Mouse (Mus musculus) monocyte, adult 59 days (primary cell): ENCODE data around the gene Sun5. TPM values are rescaled to one million over a fixed set of nuclear protein-coding genes. Genes with fewer than 3 reads are reported as not detected.

Experiments used
- total RNA-seq, 2 experiments: library from RNA; stranded (reverse); gene quantifications; one replicate each; pipeline ENCODE4 v1.2.4; 2023

The Sun5 gene
- not detected for total RNA-seq

GRCm38 (mm10) chr2:153870984-153871383 lies at the start of gene Sun5:
TSS of gene Sun5 (minus strand) at chr2:153871084.

GRCm38 (mm10) chr2:153917930-153918329 lies 47.0 kb upstream of the Sun5 start, which contains the start of gene Bpifb3:
TSS of gene Bpifb3 (plus strand) at chr2:153918230.

GRCm38 (mm10) chr2:153900088-153900487 lies 29.2 kb upstream of the Sun5 start, which contains the start of gene Bpifb6:
TSS of gene Bpifb6 (plus strand) at chr2:153900388.

GRCm38 (mm10) chr2:153874745-153875144 lies 3.9 kb upstream of the Sun5 start, which contains the start of gene Bpifb2:
TSS of gene Bpifb2 (plus strand) at chr2:153875045.

Other genes starting within 250 kb of the Sun5 start
- 10 to 100 TPM; 40.0 to 44.8 TPM for gene Commd7, start 238.3 kb downstream of the Sun5 start, total RNA-seq
- gene Dnmt3b, start 221.6 kb downstream of the Sun5 start, total RNA-seq = 1 to 10 TPM; 4.0 to 6.3 TPM
- not detected for gene Dnmt3c, start 174.4 kb downstream of the Sun5 start, total RNA-seq
- gene Mapre1, start 129.8 kb downstream of the Sun5 start, total RNA-seq = 100 to 1,000 TPM; 121 to 123 TPM
- gene Efcab8, start 91.2 kb downstream of the Sun5 start, total RNA-seq = under 1 TPM in 1 of 2 experiments, not detected in 1; 0.50 TPM
- gene Bpifb2, start 4.0 kb upstream of the Sun5 start, total RNA-seq = not detected
- gene Bpifb6, start 29.3 kb upstream of the Sun5 start, total RNA-seq = not detected
- not detected for gene Bpifb3, start 47.1 kb upstream of the Sun5 start, total RNA-seq
- gene Bpifb4, start 67.1 kb upstream of the Sun5 start, total RNA-seq = not detected
- gene Bpifa6, start 103.9 kb upstream of the Sun5 start, total RNA-seq = under 1 TPM; 0.52 to 0.88 TPM
- gene Bpifa2, start 137.2 kb upstream of the Sun5 start, total RNA-seq = not detected